Mouse (Mus musculus) liver, adult 2 months (tissue): ENCODE data around the gene Telo2.

ENCODE experiments used
- CTCF ChIP-seq: fragments of 200-500 bp; IDR thresholded peaks from 2 replicates; pipeline ENCODE4 v1.5.1; 2011; ENCODE audit warnings: low read depth, low read length, control low read depth
- POLR2A ChIP-seq: fragments of 200-500 bp; IDR thresholded peaks from 2 replicates; pipeline ENCODE4 v1.6.1; 2011; ENCODE audit warnings: low read length, control low read depth; ENCODE audit not compliant: insufficient read depth; ENCODE audit errors: extremely low read depth

GRCm38 (mm10) chr17:25111220-25111619, 4.5 kb downstream of the Telo2 start:
- no peak for TF ChIP-seq CTCF
- no peak for TF ChIP-seq POLR2A
